Mouse (Mus musculus): ENCODE measurements at regions not wholly inside any gene's neighbourhood (a gene's known extent, or its start where the extent isn't known, plus 50 kb on each side); places are given as distances from the start of the nearest gene placed in this dataset.

- in situ Hi-C loops (cut with MboI, MseI): no loop called here
Observed at GRCm38 (mm10) chr10:111880354-111880753, 92.1 kb upstream of the Krr1 start.

- in situ Hi-C loops (cut with MboI, MseI): no loop called here
Observed at GRCm38 (mm10) chr10:111881339-111882211, 90.9 kb upstream of the Krr1 start.

- in situ Hi-C loops (cut with MboI, MseI): no loop called here
Observed at GRCm38 (mm10) chr10:111882521-111882920, 89.9 kb upstream of the Krr1 start.

- in situ Hi-C loops (cut with MboI, MseI): no loop called here
Observed at GRCm38 (mm10) chr10:111884701-111885100, 87.8 kb upstream of the Krr1 start.

- in situ Hi-C loops (cut with MboI, MseI): no loop called here
Observed at GRCm38 (mm10) chr10:111889111-111889510, 83.4 kb upstream of the Krr1 start.

GRCm38 (mm10) chr10:111893489-111893888 is 79.0 kb upstream of the Krr1 start:
- in situ Hi-C loops (cut with MboI, MseI): loop anchor here (5.0 kb wide), 1 partner anchor 49 kb away; no protein-coding TSS in a partner anchor

- in situ Hi-C loops (cut with MboI, MseI): loop anchor here (5.0 kb wide), 1 partner anchor 48 kb away; no protein-coding TSS in a partner anchor
Observed at GRCm38 (mm10) chr10:111893941-111894340, 78.5 kb upstream of the Krr1 start.

- in situ Hi-C loops (cut with MboI, MseI): no loop called here
Observed at GRCm38 (mm10) chr10:111897361-111897760, 75.1 kb upstream of the Krr1 start.

GRCm38 (mm10) chr10:111900723-111901716 is 71.4 kb upstream of the Krr1 start:
- in situ Hi-C loops (cut with MboI, MseI): no loop called here

- in situ Hi-C loops (cut with MboI, MseI): no loop called here
Observed at GRCm38 (mm10) chr10:111903956-111904355, 68.5 kb upstream of the Krr1 start.

- in situ Hi-C loops (cut with MboI, MseI): no loop called here
Observed at GRCm38 (mm10) chr10:111907836-111908235, 64.6 kb upstream of the Krr1 start.

GRCm38 (mm10) chr10:111912561-111912960 is 59.9 kb upstream of the Krr1 start:
- in situ Hi-C loops (cut with MboI, MseI): no loop called here

GRCm38 (mm10) chr10:111913066-111913785 is 59.2 kb upstream of the Krr1 start:
- in situ Hi-C loops (cut with MboI, MseI): no loop called here

GRCm38 (mm10) chr10:111914231-111914630 is 58.2 kb upstream of the Krr1 start:
- in situ Hi-C loops (cut with MboI, MseI): no loop called here

- in situ Hi-C loops (cut with MboI, MseI): no loop called here
Observed at GRCm38 (mm10) chr10:111918071-111918507, 54.4 kb upstream of the Krr1 start.

GRCm38 (mm10) chr10:111919475-111919874 is 53.0 kb upstream of the Krr1 start:
- in situ Hi-C loops (cut with MboI, MseI): no loop called here

GRCm38 (mm10) chr10:111921492-111921891 is 51.0 kb upstream of the Krr1 start:
- in situ Hi-C loops (cut with MboI, MseI): loop anchor here (5.0 kb wide), 1 partner anchor 414 kb away; the partner anchor contains the start of gene Phlda1
